Mouse (Mus musculus): ENCODE measurements around the gene Fam193a.

The Fam193a gene

GRCm38 (mm10) chr5:34369341-34370021, at the start of gene Fam193a:
TSS of gene Fam193a (plus strand) at chr5:34369933.
- DNase-seq (ENCODE audit: low spot score) = peak; percentile 96

- no peak for DNase-seq (ENCODE audit: low spot score)
These were observed 48.5 kb upstream of the Fam193a start for GRCm38 (mm10) chr5:34321236-34321635.

GRCm38 (mm10) chr5:34325286-34325685, 44.4 kb upstream of the Fam193a start:
- DNase-seq (ENCODE audit: low spot score) = no peak

GRCm38 (mm10) chr5:34326249-34326691, 43.5 kb upstream of the Fam193a start:
- DNase-seq (ENCODE audit: low spot score) = peak; percentile 28

GRCm38 (mm10) chr5:34326875-34327576, 42.7 kb upstream of the Fam193a start:
- peak; percentile 58 for DNase-seq (ENCODE audit: low spot score)

- no peak for DNase-seq (ENCODE audit: low spot score)
These were observed 39.6 kb upstream of the Fam193a start for GRCm38 (mm10) chr5:34330136-34330535.

GRCm38 (mm10) chr5:34334081-34334480, 35.7 kb upstream of the Fam193a start:
- no peak for DNase-seq (ENCODE audit: low spot score)

GRCm38 (mm10) chr5:34335539-34336096, 34.1 kb upstream of the Fam193a start:
- DNase-seq (ENCODE audit: low spot score) = peak; percentile 55

- peak; percentile 99 for DNase-seq (ENCODE audit: low spot score)
These were observed 33.5 kb upstream of the Fam193a start, which contains the start of gene Rnf4 for GRCm38 (mm10) chr5:34336097-34336774. TSS of gene Rnf4 (plus strand) at chr5:34336289.

- DNase-seq (ENCODE audit: low spot score) = peak; percentile 77
These were observed 32.8 kb upstream of the Fam193a start for GRCm38 (mm10) chr5:34336775-34337450.

- no peak for DNase-seq (ENCODE audit: low spot score)
These were observed 29.5 kb upstream of the Fam193a start for GRCm38 (mm10) chr5:34340246-34340645.

- DNase-seq (ENCODE audit: low spot score) = no peak
These were observed 17.6 kb upstream of the Fam193a start for GRCm38 (mm10) chr5:34352084-34352631.

- DNase-seq (ENCODE audit: low spot score) = no peak
These were observed 9.5 kb upstream of the Fam193a start for GRCm38 (mm10) chr5:34360261-34360660.

- DNase-seq (ENCODE audit: low spot score) = no peak
These were observed 6.6 kb upstream of the Fam193a start for GRCm38 (mm10) chr5:34363115-34363514.

GRCm38 (mm10) chr5:34368551-34369290, 1.0 kb upstream of the Fam193a start:
- DNase-seq (ENCODE audit: low spot score) = peak; percentile 5

- peak; percentile 41 for DNase-seq (ENCODE audit: low spot score)
These were observed 490 bp downstream of the Fam193a start for GRCm38 (mm10) chr5:34370022-34370823.

- DNase-seq (ENCODE audit: low spot score) = peak; percentile 8
These were observed 1.1 kb downstream of the Fam193a start for GRCm38 (mm10) chr5:34370840-34371239.

GRCm38 (mm10) chr5:34372141-34372540, 2.4 kb downstream of the Fam193a start:
- no peak for DNase-seq (ENCODE audit: low spot score)

- DNase-seq (ENCODE audit: low spot score) = no peak
These were observed 2.8 kb downstream of the Fam193a start for GRCm38 (mm10) chr5:34372541-34372940.

GRCm38 (mm10) chr5:34378787-34379186, 9.1 kb downstream of the Fam193a start:
- DNase-seq (ENCODE audit: low spot score) = no peak
